Mouse (Mus musculus): ENCODE data around the gene Commd9.

Commd9 gene

DNA sequence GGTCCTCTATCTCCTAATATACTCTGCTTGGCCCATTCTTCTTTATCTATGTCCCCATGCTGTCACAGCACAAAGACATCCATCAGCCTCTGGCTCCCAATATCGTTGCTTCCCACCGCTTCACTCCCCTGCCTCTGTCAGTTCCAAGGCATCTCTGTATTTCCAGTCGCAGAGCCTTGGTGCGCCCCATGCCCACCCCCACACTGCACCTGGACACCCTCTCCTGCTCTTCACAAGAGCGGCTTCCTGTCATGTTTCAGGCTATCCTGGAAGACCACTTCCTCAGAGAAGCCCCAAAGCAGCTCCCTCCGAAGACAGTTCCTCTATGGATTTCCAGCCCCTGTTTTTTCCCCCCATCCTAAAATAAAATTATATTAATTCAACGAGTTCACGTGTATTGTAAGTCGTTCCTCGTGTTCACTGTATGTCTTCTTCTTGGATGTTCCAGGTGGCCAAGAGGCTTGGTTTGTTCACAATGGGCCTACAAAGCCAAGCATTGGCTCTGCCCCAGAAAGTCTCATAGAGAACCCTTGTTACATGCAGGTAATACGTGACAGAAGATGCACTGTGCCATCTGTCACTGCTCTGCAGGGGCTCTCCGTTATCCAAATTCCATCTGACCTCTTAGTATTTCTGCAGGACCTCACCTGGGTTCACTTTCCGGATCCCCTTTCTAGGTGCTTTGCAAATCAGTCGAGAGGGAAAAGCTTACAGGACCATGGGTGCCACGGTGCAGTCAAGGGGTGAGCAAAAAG is 23.5 kb downstream of the Commd9 start:
- no peak for DNase-seq

DNA sequence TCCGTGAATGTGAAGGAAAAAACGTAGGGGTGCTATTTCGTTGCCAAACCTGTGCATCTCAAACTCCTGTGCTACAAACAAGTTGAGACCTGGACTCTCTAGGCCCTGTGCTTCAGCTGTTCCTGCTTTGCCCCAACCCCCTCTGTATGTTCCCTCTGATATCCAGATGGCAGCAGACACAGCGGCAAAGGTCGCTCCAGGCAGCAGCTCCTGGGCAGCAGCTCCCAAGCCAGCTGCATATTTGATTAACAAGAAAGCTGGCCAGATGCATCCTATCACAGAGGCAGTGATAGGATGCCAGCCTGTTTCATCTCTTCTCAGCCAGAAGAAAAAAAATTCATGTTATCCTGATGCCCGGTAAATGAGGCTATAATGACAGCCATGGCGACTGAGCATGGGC is 32.5 kb downstream of the Commd9 start:
- no peak for DNase-seq

DNA sequence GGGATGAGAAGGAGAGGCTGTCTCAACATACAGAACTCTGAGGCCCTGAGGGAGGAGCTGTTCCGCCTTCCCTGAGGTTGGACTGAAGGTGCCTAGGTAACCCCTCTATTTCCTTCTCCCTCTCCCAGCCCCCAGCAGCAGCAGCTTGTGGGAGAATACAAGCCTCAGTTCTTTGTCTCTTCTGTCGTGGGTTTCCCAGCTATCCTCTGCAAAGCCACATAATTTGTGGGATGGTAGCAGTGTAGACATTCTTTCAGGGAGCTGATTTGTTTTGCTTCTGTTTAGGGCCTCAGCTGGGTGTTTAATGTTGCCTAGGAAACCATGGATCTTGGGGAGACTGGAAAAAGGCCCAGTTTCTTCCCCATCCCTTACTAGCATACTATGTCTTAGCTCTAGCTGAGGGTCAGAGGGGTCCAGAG is 34.1 kb downstream of the Commd9 start:
- DNase-seq = no peak

DNA sequence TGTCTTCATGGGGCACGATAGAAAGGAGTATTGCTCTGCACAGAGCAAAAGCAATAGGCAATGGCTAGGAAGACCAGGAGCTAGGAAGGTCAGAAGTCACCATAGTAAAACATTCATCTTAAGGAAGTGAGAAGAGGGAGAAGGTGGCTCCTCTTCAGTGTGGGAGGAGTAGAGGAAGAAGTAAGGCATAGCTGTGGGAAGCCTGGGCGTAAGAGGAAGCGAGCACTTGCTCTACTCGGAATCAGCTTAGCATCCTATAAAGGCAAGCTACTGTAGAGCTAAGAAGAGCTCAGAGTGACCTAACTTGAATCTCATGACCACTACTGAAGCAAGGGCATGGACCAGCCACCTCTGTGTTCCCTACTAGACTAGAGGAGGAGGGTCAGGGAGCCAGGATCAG is 36.3 kb downstream of the Commd9 start:
- DNase-seq = no peak

DNA sequence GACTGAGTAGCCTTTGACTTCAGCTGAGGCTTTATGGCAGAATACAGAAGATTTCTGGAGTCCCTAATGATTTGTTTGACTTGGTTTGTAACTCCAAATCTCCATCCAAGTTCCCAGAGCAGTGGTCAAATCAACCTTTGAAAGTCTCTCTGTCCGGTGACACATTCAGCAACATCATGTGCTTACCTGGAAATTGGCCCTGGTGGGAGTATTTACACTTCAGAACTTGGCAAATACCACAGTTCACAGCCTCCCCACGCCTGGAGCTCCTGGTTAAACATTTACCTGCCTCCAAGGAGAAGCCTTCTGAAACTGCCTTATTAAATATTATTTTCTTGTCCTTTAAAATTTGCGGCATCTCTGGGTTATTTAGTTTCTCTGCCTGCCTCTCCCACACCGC is 37.1 kb downstream of the Commd9 start:
- peak; percentile 83 for DNase-seq

DNA sequence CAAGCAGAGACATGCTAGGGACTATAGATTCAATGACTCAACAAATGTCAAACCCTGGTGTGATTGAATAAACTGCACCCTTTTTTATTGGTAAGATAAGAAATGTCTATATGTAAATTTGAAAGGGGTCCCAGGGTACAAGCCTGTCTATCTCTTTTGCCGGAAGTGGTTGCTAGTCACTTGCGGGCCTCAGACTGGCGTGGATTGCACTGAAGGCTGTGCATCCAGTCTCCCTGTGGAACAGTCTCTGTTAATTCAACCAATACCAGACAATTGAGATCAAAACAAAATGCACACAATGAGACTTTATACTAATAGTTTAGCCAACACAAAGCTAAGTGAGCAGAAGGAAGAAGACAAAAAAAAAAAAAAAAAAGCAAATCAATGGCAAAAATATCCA is 39.1 kb downstream of the Commd9 start:
- no peak for DNase-seq

DNA sequence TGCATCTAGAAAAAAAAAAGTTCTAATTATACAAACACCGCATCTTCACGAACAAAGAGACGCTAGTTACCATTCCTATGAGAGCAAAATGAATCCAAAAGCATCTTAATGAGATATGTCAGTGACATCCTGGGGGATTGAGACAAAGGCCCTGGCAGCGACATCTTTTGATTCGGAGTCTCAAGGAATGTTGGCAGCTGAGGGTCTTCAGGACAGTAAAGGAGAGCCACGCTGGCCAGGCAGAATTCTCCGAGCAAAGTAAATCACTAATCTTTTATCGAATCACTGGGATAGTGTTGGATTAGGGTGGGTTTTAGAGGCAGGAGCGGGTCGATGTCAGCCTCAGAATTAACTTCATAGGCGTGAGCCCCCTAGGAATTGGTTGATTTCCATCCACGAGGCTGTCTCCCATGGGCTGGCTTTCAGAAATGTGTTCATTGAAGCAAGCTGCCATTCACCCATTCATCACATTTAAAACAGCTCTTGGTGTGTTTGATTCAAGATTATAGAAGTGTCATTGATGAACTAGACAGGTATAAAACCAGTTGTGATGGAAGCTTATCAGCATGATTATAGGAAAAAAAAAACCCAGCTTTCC is 39.6 kb downstream of the Commd9 start:
- no peak for DNase-seq

DNA sequence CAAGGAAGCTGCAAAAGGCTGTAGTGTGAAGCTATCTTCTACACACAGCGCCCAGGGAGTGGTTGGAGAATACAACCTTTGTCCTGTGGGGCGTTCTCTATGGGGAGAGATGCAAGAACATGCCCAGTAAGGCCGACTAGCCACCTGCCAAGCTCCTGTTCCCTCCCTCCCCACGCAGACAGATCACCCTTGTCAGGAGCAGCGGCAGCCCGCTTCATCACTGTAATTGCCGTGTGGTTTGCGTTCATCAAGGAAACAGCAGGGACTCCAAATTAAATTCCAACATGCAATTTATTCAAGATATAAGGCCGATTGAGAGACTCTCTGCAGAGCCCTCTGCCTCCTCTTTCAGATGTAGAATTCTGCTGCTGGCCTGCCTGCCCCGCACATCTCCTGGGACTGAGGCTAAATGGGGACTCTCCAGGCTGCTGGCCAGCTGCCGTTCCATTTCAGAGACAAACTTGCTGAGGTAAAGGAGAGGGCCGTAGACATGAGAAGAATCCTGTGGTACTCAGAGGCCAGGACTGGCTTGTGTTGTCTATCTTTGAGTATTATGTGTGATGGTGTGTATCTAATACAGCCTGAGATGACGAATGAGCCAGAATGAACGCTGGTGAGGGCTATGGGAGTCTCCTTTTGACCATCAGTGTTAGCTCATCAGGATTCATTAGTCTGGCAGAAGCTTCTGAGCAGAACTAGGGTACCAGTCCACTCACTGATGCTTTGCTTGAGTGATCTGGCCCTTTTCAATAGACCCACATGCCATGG is 46.3 kb downstream of the Commd9 start:
- DNase-seq = peak; percentile 39

DNA sequence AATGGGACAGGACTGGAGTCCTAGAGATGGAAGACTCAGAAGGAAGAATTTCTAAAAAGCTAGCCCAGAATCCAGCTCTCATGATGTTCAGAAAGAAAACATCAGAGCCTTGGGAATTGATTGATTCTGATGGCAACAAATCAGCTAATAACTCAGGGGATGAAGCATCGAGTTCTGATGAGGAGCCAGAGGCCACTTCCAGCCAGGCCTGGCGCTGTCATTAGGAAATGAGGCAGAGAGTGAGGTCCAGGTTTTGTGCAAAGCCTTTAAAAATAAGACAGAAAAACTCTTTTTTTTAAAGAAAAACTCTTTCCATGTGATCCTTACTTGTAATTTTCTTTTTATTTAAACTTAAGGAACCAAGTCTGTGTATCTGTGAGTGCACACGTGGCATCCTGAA is 47.3 kb downstream of the Commd9 start:
- DNase-seq = no peak

DNA sequence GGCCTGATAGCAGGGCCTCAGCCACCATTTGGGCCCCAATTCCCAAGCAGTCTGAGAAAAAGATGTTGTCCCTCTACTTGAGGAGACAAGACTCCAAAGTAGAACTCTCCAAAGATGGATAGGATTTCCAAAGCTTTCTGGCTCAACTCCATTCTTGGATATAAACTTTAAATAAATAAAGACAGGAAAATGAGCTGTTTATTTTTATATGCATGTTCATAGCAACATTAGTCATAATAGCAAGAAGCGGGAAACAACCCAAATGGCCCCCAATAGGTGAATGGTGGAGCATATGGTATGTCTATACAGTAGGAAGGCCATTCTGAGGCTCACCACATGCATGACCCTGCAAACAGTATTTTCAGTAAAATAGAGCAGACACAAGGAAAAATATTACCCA is 49.0 kb downstream of the Commd9 start:
- no peak for DNase-seq

DNA sequence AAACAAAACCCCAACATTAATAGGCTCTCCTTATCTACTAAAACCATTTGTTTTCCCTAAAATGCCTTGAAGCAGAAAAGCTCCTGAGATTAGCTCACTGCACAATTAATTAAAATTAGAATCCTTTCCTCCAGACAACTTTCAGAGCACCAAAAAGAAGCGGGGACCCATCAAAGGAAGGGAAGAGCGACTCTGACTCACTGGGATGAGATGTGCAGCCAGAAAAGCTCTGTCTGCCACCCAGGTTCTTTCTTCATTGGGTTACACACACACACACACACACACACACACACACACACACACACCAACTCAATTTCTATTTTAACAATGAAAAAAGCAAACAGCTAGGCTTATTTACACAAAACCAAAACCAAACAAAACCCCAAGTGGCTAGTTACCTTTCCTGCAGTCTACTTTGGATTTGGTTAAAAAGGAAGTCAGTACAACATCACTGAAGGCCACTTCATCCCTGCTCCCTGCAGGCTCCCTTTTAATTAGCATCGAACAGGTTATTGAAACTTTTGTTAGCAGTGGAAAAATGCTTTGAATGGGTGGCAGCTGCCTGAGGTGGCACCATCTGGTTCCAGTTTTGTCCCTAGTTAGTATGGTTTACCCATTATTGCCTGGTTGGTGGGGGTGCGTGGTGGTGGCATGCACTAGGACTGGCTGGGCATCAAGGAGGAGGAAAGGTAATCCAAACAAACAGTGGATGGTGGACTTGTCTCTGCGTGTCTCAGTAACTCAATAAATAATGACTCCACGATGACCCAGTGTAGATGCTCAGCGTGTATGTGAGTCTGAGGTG is 64.9 kb downstream of the Commd9 start:
- no peak for DNase-seq
